Mouse (Mus musculus) heart, postnatal 14 days (tissue): ENCODE measurements around the gene Erg28. TPM values are rescaled to one million over a fixed set of nuclear protein-coding genes. Genes with fewer than 3 reads are reported as not detected.

ENCODE experiments used
- total RNA-seq, 2 experiments: library from RNA; stranded (reverse); gene quantifications; 2 replicates each; pipeline ENCODE4 v1.2.3; 2021

Gene Erg28
- total RNA-seq, 2 experiments from 2014 or later: 6.2 to 7.3 TPM

Other genes with a start within 250 kb of the Erg28 start
- 10 to 100 TPM; 15.6 to 20.0 TPM for gene Jdp2, start 225.5 kb downstream of the Erg28 start, total RNA-seq
- 1 to 10 TPM; 1.1 to 1.2 TPM for gene Batf, start 137.9 kb downstream of the Erg28 start, total RNA-seq
- gene Flvcr2, start 78.0 kb downstream of the Erg28 start, total RNA-seq: 1 to 10 TPM; 2.6 to 2.9 TPM
- 10 to 100 TPM; 15.4 to 17.2 TPM for gene Ttll5, start 109 bp upstream of the Erg28 start, total RNA-seq